8 mouse cellular contexts compared by ENCODE assay signal in the genomic region with DNA sequence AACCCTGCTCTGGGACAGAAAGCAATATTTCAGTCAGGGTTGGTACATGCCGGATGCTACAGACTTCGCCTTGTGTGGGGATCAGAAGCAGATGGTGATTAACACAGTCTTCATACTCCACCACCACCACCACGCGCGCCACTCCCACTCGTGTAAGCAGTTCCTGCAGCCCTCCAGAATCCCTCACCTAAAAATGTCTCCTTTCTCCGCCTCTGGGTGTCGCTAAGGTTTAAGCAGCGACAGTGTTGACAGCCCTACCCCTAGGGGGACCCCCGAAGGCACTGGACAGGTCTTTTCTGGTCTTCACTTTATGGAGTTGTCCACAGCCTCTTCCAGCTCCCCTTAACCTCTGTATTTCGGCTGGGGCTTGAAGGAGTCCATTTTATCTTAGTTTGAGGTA. TPM values are rescaled to one million over a fixed set of nuclear protein-coding genes. Genes with fewer than 3 reads are reported as not detected.
DNase-seq lines count a peak whose midpoint lies in the region; ATAC-seq and TF ChIP-seq lines count a peak whose summit lies in the region.

No protein-coding gene starts in this region.

- H3K4me1 ChIP-seq in forebrain, embryonic 13.5 days = peaks cover 24% of the 10 kb centered on the region
- peaks cover 31% of the 10 kb centered on the region for H3K4me1 ChIP-seq in intestine, embryonic 14.5 days (replicated peaks; ENCODE audit: control insufficient read depth, insufficient read depth, low read length)
- H3K4me1 ChIP-seq in small intestine, adult 2 months (ENCODE audit: control insufficient read depth, insufficient read depth, insufficient read length, low read length) = peaks cover 9% of the 10 kb centered on the region

- no peak for ATAC-seq in forebrain, embryonic 13.5 days
- ATAC-seq in intestine, embryonic 14.5 days (replicated peaks; ENCODE audit: low FRiP score, low TSS enrichment, low read depth) = 0 out of 2 replicates have a peak, but pooled peaks have one; percentile 2
- peak; percentile 61 for ATAC-seq in megakaryocyte-erythroid progenitor cell, adult 5-6 weeks (replicated peaks; ENCODE audit: low FRiP score, low TSS enrichment, poor library complexity, severe bottlenecking)

- no peak overlapping the region for H3K27ac ChIP-seq in forebrain, embryonic 13.5 days
- H3K27ac ChIP-seq in intestine, embryonic 14.5 days (ENCODE audit: low read depth) = 0 out of 2 replicates have a peak overlapping the region, but pooled peaks have one; percentile 81
- H3K27ac ChIP-seq in small intestine, adult 2 months (ENCODE audit: insufficient read depth, low read depth, low read length) = no peak overlapping the region

- peak overlapping the region; percentile 47 for H3K4me2 ChIP-seq in forebrain, embryonic 13.5 days
- H3K4me2 ChIP-seq in intestine, embryonic 14.5 days (ENCODE audit: low read length) = peak overlapping the region; percentile 90

- 0 out of 2 replicates have a peak, but pooled peaks cover 1% of the 10 kb centered on the region for H3K36me3 ChIP-seq in forebrain, embryonic 13.5 days (ENCODE audit: poor library complexity, severe bottlenecking)
- no peaks in the 10 kb centered on the region for H3K36me3 ChIP-seq in intestine, embryonic 14.5 days (ENCODE audit: control insufficient read depth, insufficient read depth, low read length)
- H3K36me3 ChIP-seq in small intestine, adult 2 months (ENCODE audit: control insufficient read depth, insufficient read depth, low read length) = no peaks in the 10 kb centered on the region

- WGBS in forebrain, embryonic 13.5 days = 5% methylated on average over 11 of the region's 11 CpGs
- 2% methylated on average over 11 of the region's 11 CpGs for WGBS in intestine, embryonic 14.5 days
- WGBS in small intestine, adult 2 months = 2% methylated on average over 11 of the region's 11 CpGs

- no peak for TF ChIP-seq POLR2A in small intestine, adult 2 months (IDR thresholded peaks at IDR 0.05; ENCODE audit: low read depth, low read length)

- H3K9me3 ChIP-seq in forebrain, embryonic 13.5 days (replicated peaks) = no peaks in the 10 kb centered on the region
- H3K9me3 ChIP-seq in intestine, embryonic 14.5 days (ENCODE audit: control insufficient read depth, low read length) = 0 out of 2 replicates have a peak, but pooled peaks cover 3% of the 10 kb centered on the region

- intact Hi-C loops in left cerebral cortex, postnatal 4 days (cut with DNase I) = no loop called here

- DNase-seq in 3T3-L1 (ENCODE audit: low read depth, low spot score) = peak; percentile 63
- peak; percentile 74 for DNase-seq in ES-CJ7 (ENCODE audit: low read depth, low spot score)
- DNase-seq in intestine, embryonic 14.5 days (ENCODE audit: low spot score) = no peak
- peak; percentile 67 for DNase-seq in left cerebral cortex, postnatal 4 days
- DNase-seq in cerebellum, adult 11 months = no peak

- TF ChIP-seq CTCF in small intestine, adult 2 months (IDR thresholded peaks at IDR 0.05; ENCODE audit: extremely low read depth, insufficient read length, insufficient replicate concordance, low read depth, low read length) = peak; percentile 67; the same call in 1 of the 2 replicates

- H3K27me3 ChIP-seq in forebrain, embryonic 13.5 days = peaks cover 10% of the 10 kb centered on the region
- no peaks in the 10 kb centered on the region for H3K27me3 ChIP-seq in intestine, embryonic 14.5 days (replicated peaks; ENCODE audit: control insufficient read depth, insufficient read depth, low read length)
- H3K27me3 ChIP-seq in small intestine, adult 2 months (ENCODE audit: control insufficient read depth, insufficient read depth, low read length) = 0 out of 2 replicates have a peak, but pooled peaks cover 7% of the 10 kb centered on the region

- no peak overlapping the region for H3K9ac ChIP-seq in forebrain, embryonic 13.5 days
- peak overlapping the region; percentile 38 for H3K9ac ChIP-seq in intestine, embryonic 14.5 days (ENCODE audit: low read length)

- H3K4me3 ChIP-seq in forebrain, embryonic 13.5 days = peak overlapping the region; percentile 18; the same call in 1 of the 2 replicates
- peak overlapping the region; percentile 35 for H3K4me3 ChIP-seq in intestine, embryonic 14.5 days (ENCODE audit: low read depth, low read length)
- H3K4me3 ChIP-seq in small intestine, adult 2 months (ENCODE audit: low read depth, low read length) = peak overlapping the region; percentile 13; the same call in 1 of the 2 replicates

RNA-seq across cellular contexts. Expression of gene Cdc37, which starts 2.9 kb away (rescaled TPM):
- polyA plus RNA-seq in forebrain, embryonic 13.5 days (2015; fragmentation: Nextera tagmentation; extraction: Ambion mirVana) = 229 and 232 TPM in 2 replicates
- polyA plus RNA-seq in intestine, embryonic 14.5 days (2014; fragmentation: Nextera tagmentation; extraction: Ambion mirVana) = 307 and 327 TPM in 2 replicates
- 100 to 1,000 TPM; 125 TPM for total RNA-seq in left cerebral cortex, postnatal 4 days (2021)
- 182 and 193 TPM in 2 replicates for total RNA-seq in megakaryocyte-erythroid progenitor cell, adult 5-6 weeks (2014; fragmentation: Nextera tagmentation)
- 385 and 442 TPM in 2 replicates for total RNA-seq in megakaryocyte-erythroid progenitor cell, adult 5-6 weeks (2017)
- 14.4 and 24.9 TPM in 2 replicates for polyA plus RNA-seq in small intestine, adult 2 months (2012; rRNA removed)

RNA-seq across cellular contexts. Expression of gene Pde4a, which starts 12.8 kb away (rescaled TPM):
- 15.7 TPM in 2 replicates for polyA plus RNA-seq in forebrain, embryonic 13.5 days (2015; fragmentation: Nextera tagmentation; extraction: Ambion mirVana)
- 6.7 and 7.0 TPM in 2 replicates for polyA plus RNA-seq in intestine, embryonic 14.5 days (2014; fragmentation: Nextera tagmentation; extraction: Ambion mirVana)
- total RNA-seq in left cerebral cortex, postnatal 4 days (2021) = 10 to 100 TPM; 44.4 to 47.3 TPM
- 23.5 and 24.3 TPM in 2 replicates for total RNA-seq in megakaryocyte-erythroid progenitor cell, adult 5-6 weeks (2014; fragmentation: Nextera tagmentation)
- 2.2 and 3.8 TPM in 2 replicates for total RNA-seq in megakaryocyte-erythroid progenitor cell, adult 5-6 weeks (2017)
- 5.1 and 7.1 TPM in 2 replicates for polyA plus RNA-seq in small intestine, adult 2 months (2012; rRNA removed)

RNA-seq across cellular contexts. Expression of gene Tyk2, which starts 21.7 kb away (rescaled TPM):
- 9.1 and 11.3 TPM in 2 replicates for polyA plus RNA-seq in forebrain, embryonic 13.5 days (2015; fragmentation: Nextera tagmentation; extraction: Ambion mirVana)
- 11.7 and 12.1 TPM in 2 replicates for polyA plus RNA-seq in intestine, embryonic 14.5 days (2014; fragmentation: Nextera tagmentation; extraction: Ambion mirVana)
- total RNA-seq in left cerebral cortex, postnatal 4 days (2021) = 10 to 100 TPM; 16.1 to 16.7 TPM
- 24.9 and 40.0 TPM in 2 replicates for total RNA-seq in megakaryocyte-erythroid progenitor cell, adult 5-6 weeks (2014; fragmentation: Nextera tagmentation)
- 13.2 and 14.4 TPM in 2 replicates for total RNA-seq in megakaryocyte-erythroid progenitor cell, adult 5-6 weeks (2017)
- polyA plus RNA-seq in small intestine, adult 2 months (2012; rRNA removed) = 16.3 and 31.2 TPM in 2 replicates

Comparison
In these comparisons a context has a peak if more than half of its experiments do, and no peak if none do; other contexts are left out.
1. DNase-seq: peak in 3T3-L1 (single experiment), ES-CJ7 (single experiment) and left cerebral cortex, postnatal 4 days (single experiment); none in intestine, embryonic 14.5 days (single experiment) and cerebellum, adult 11 months (single experiment).
2. Peak in every context shown above with its lines, with median percentiles within 50 percentile points of each other: H3K4me3 ChIP-seq.